Mouse (Mus musculus) R1 (cell line): Measurements from ENCODE around the gene Pycr2.

Experiments
- DNase-seq: peaks from one replicate; pipeline ENCODE4 v3.0.0-alpha.2; 2018; ENCODE audit warnings: low read depth, low spot score

The Pycr2 gene

DNA sequence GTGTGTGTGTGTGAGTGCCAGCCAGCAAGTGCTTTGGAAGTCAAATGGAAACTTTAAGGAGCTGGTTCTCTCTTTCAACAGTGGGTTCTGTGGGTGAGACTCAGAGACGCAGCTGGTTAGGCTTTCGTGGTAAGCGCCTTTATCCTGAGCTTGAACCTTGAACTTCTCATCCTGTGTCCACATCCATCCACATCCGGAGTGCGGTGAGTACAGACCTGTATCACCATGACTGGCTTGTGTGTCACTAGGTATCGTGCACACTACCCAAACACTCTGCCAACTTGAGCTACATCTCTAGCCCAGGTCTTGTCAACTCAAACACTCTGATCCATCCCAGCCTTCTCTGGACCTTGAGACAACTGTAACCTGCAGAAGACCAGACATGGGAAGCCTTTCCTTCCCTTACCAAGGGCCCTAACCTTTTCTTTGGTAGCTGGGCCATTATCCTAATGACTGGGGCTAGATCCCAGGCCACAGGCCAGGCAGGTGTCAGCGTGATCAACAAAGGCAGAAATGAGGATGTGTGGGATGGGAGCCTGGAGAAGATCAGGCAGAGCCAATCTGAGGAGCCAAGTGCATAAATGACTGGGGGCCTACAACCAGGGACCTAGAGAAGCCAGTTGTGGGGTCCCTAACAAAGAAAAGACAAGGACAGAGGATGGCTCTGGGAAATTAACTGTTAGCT, 36.8 kb downstream of the Pycr2 start:
- DNase-seq, result no peak

GRCm38 (mm10) chr1:180941726-180942125, 37.6 kb downstream of the Pycr2 start:
- no peak for DNase-seq

- DNase-seq, result peak; percentile 58
These were observed 38.3 kb downstream of the Pycr2 start, which contains the start of gene Tmem63a for GRCm38 (mm10) chr1:180942166-180943031. Tmem63a (plus strand) TSS chr1:180942344.

DNA sequence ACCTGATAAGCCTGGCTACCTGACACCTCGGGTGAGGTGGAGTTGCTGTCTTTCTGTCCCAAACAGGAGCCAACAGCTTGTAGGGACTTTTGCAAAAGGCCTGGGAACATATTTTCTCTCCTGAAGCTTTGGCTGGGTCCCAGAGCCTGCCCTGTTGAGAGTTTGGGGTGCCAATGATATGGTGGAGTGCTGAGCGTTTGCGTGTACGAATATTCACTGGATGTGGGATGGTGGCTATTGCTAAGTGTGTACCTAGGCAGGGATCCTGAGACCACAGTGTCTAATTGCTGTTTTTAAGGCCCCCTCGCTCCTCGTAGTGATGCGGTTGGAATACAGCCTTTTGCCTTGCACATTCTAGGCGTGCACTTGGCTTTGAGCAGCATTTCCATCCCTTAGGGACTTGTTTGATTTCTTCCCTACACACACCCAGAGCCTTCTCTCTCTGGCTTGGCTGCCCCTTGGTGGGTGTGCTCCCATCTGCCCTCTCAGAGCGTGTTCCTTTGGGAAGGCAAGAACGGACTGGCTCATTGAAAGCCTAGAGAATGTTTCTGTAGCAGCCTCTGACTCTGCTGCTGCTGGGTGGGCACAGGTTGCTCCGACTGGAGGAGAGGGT, 39.0 kb downstream of the Pycr2 start:
- no peak for DNase-seq

GRCm38 (mm10) chr1:180943896-180944295, 39.8 kb downstream of the Pycr2 start:
- DNase-seq, result no peak

GRCm38 (mm10) chr1:180944553-180944952, 40.5 kb downstream of the Pycr2 start:
- no peak for DNase-seq

GRCm38 (mm10) chr1:180945001-180945980, 41.2 kb downstream of the Pycr2 start:
- peak; percentile 83 for DNase-seq

DNA sequence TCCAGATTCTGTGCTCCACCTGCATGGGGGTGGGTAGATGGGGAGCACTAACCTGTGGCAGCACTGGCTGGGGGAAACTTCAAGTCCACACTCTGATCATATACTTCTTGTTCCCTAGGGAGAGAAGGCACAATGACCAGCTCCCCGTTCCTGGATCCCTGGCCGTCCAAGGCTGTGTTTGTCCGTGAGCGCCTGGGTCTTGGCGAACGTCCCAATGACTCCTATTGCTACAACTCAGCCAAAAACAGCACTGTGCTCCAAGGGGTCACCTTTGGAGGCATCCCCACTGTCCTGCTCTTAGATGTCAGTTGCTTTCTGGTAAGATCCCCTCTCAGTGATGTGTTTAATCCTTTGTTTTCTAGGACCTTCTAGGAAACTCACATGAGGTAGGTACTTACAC, 42.4 kb downstream of the Pycr2 start:
- DNase-seq, result no peak

DNA sequence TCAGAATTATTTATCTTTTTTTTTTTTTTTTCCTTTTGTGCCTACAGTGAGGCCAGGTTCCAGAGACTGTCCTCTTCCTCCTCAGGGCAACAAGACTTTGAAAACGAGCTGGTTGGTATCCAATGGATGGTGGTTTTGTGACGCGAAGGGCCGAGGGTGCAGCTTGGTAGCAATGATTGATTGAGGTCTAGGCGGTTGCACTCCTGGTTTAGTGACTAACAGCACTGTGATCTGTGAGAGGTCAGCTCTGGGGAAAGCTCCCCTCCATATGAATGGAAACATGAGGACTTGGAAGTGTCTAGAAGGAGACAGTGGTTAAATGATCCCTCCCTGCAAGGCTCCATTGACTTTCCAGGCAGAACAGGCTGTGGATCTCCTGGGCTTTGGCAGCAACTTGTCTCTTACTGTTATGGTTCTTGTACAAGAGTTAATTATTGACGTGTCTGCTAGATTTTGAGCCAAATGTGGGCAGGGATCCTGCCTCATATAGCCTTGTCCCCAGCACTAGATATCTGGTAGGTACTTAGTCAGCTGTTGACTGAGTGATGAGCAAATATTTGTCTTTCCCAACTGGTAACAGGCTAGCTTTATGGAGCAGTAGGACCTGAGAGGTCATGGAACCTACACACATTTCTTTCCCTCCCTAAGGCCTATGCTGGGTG, 48.1 kb downstream of the Pycr2 start:
- no peak for DNase-seq

DNA sequence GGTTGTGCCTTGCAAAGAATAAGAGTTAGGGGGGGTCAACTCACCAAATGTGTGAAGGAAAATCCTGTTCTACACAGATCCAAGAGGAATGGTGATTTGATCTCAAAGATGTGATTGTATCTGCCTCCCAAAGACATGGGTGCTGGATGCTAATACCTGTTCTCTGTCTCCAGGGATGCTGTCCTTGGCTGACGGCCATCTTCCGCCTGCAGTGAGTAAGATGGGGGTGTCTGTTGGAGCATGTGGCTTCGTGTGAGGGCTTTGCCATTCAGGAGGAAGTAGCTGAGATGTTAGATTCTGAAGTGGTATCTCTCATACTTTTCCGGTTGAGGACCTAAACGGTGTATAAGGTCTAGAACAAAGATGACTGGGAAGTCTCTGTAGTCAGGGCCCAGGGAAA, 48.7 kb downstream of the Pycr2 start:
- no peak for DNase-seq

GRCm38 (mm10) chr1:180956401-180956800, 52.3 kb downstream of the Pycr2 start:
- DNase-seq, result no peak

GRCm38 (mm10) chr1:180956973-180957381, 52.9 kb downstream of the Pycr2 start:
- DNase-seq, result peak; percentile 25
